Mouse (Mus musculus): ENCODE results near the gene Pip5k1c.

DNA sequence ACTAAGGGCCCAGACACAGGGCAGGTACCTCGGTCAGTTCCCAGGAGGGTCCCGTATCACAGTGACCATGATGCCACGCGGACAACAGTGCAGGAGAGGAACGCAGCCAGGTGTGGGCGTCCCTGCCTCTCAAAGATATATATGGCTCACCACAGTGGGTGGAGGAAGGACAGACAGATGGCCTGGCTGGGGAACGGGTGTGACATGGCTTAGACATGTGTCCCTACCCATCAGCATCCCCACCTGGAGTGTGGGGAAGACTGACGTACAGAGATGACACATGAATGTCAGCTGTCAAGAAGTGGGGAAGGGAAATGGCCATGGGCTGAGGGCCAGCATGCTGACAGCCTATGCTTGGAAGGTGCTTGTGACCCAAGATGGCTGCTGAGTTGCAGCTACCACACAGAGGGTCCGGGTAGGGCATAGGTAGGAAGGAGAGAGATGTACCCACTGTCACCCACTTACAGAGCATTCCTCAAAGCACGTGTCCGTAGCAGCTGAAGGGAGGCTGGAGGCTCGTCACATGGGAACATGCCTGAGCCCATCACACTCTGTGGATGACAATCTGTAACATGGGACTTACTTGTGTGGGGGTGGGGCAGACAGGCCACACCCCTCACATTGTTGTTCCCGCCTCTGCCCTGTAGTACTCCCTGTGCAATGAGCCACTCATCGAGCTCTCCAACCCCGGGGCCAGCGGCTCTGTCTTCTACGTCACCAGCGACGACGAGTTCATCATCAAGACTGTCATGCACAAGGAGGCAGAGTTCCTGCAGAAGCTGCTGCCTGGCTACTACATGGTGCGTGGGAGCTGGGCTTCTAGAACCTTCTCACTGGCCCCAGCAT, 14.3 kb downstream of the Pip5k1c start:
- no peak for TF ChIP-seq CTCF (IDR thresholded peaks at IDR 0.05; ENCODE audit: insufficient read depth, low read depth, low read length)
- TF ChIP-seq POLR2A (IDR thresholded peaks at IDR 0.05; ENCODE audit: insufficient read depth, low read depth, low read length): no peak

Measured in olfactory bulb, adult 2 months (tissue).